Mouse (Mus musculus): Measurements from ENCODE around the gene Pde1b.

Pde1b gene

GRCm38 (mm10) chr15:103502435-103503250 lies at the start of gene Pde1b:
Pde1b (plus strand) TSS chr15:103503034.
- no peak for DNase-seq (ENCODE audit: low spot score)

GRCm38 (mm10) chr15:103453551-103454218 lies 49.1 kb upstream of the Pde1b start, which contains the start of gene Nckap1l:
Nckap1l (plus strand) TSS chr15:103453794.
- DNase-seq (ENCODE audit: low spot score): no peak

GRCm38 (mm10) chr15:103454449-103454848 lies 48.4 kb upstream of the Pde1b start:
- no peak for DNase-seq (ENCODE audit: low spot score)

- no peak for DNase-seq (ENCODE audit: low spot score)
Measured at GRCm38 (mm10) chr15:103462539-103463261, 40.1 kb upstream of the Pde1b start.

GRCm38 (mm10) chr15:103471488-103472194 lies 31.2 kb upstream of the Pde1b start:
- DNase-seq (ENCODE audit: low spot score): no peak

GRCm38 (mm10) chr15:103472265-103472664 lies 30.6 kb upstream of the Pde1b start:
- DNase-seq (ENCODE audit: low spot score): no peak

- no peak for DNase-seq (ENCODE audit: low spot score)
Measured at GRCm38 (mm10) chr15:103473182-103473581, 29.7 kb upstream of the Pde1b start.

GRCm38 (mm10) chr15:103473769-103474168 lies 29.1 kb upstream of the Pde1b start:
- no peak for DNase-seq (ENCODE audit: low spot score)

- DNase-seq (ENCODE audit: low spot score): no peak
Measured at GRCm38 (mm10) chr15:103479080-103479606, 23.7 kb upstream of the Pde1b start.

- DNase-seq (ENCODE audit: low spot score): no peak
Measured at GRCm38 (mm10) chr15:103480129-103480528, 22.7 kb upstream of the Pde1b start.

- no peak for DNase-seq (ENCODE audit: low spot score)
Measured at GRCm38 (mm10) chr15:103482488-103482887, 20.3 kb upstream of the Pde1b start.

GRCm38 (mm10) chr15:103484490-103484889 lies 18.3 kb upstream of the Pde1b start:
- DNase-seq (ENCODE audit: low spot score): no peak

- no peak for DNase-seq (ENCODE audit: low spot score)
Measured at GRCm38 (mm10) chr15:103485106-103485505, 17.7 kb upstream of the Pde1b start.

GRCm38 (mm10) chr15:103486658-103487057 lies 16.2 kb upstream of the Pde1b start:
- no peak for DNase-seq (ENCODE audit: low spot score)

- no peak for DNase-seq (ENCODE audit: low spot score)
Measured at GRCm38 (mm10) chr15:103488336-103488735, 14.5 kb upstream of the Pde1b start.

- no peak for DNase-seq (ENCODE audit: low spot score)
Measured at GRCm38 (mm10) chr15:103496204-103497140, 6.4 kb upstream of the Pde1b start.

- DNase-seq (ENCODE audit: low spot score): no peak
Measured at GRCm38 (mm10) chr15:103498157-103498556, 4.7 kb upstream of the Pde1b start.

- no peak for DNase-seq (ENCODE audit: low spot score)
Measured at GRCm38 (mm10) chr15:103500723-103501122, 2.1 kb upstream of the Pde1b start.

GRCm38 (mm10) chr15:103501186-103501585 lies 1.6 kb upstream of the Pde1b start:
- DNase-seq (ENCODE audit: low spot score): no peak

- no peak for DNase-seq (ENCODE audit: low spot score)
Measured at GRCm38 (mm10) chr15:103503251-103503600, 392 bp downstream of the Pde1b start.

- no peak for DNase-seq (ENCODE audit: low spot score)
Measured at GRCm38 (mm10) chr15:103503660-103504059, 826 bp downstream of the Pde1b start.

Data from MN1 (cell line).